Mouse (Mus musculus): ENCODE data around the gene Ankrd6. TPM values are rescaled to one million over a fixed set of nuclear protein-coding genes. Genes with fewer than 3 reads are reported as not detected.
A peak's percentile ranks its signal among the peaks of the same experiment; 100 is the strongest.
"Not testable (repeated sequence)": the region's sequence is repeated elsewhere in the genome, so short reads cannot be mapped to it uniquely, and the experiment has no call there.

Ankrd6 gene
- 1 to 10 TPM; 1.2 to 2.9 (median 2.7) TPM for polyA plus RNA-seq (2017; shearing (Covaris generic))

DNA sequence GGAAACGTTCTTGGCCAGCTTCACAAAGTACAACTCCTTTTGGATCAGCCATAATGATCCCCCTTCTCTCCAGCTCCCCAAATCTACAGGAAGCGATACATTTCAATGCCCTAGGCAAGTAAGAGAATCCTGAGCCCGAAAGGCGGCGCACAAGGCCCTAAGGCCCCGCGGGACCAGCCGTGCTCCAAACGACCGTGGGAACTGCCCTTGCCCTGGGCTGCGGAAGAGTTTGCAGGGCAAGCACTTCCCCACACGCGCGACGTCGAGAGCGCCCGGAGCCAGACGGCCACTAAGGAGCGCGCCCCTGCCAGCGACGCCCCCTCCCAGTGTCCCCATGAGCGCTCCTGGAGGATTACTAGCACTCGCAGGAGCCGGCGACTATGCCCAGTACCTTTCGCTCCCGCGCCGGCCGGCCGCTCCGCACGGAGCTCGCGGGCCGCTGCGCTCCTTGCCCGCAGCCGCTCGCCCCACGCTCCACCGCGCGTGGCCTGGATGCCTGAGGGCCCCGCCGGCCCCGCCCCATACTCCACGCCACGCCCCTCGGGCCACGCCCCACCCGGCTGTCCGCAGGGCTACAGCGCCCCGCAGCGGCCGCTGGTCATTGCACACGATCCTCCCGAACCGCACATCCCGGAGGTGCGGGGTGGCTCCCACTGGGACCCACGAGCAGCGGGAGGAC, at the start of gene Ankrd6:
Gene Ankrd6 (minus strand): TSS at position 486 of the 679 bp plus-strand sequence.
- ATAC-seq: peak; percentile 88

DNA sequence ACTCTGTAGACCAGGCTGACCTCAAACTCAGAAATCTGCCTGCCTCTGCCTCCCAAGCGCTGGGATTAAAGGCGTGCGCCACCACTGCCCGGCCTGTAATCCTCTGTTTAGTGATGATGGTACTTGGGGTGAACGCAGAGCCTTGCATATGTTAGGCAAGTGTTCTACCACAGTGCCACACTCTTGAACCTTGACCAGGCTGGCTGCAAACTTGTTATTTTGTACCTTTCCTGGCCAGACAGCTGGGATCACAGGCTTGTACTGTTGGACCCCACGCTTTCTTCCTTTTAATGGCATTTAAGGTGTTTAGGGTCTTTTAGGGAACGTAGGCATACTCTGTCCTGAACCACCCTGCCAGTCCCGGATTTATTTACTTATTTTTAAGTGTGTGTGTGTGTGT, 48.4 kb upstream of the Ankrd6 start:
- no peak for ATAC-seq

DNA sequence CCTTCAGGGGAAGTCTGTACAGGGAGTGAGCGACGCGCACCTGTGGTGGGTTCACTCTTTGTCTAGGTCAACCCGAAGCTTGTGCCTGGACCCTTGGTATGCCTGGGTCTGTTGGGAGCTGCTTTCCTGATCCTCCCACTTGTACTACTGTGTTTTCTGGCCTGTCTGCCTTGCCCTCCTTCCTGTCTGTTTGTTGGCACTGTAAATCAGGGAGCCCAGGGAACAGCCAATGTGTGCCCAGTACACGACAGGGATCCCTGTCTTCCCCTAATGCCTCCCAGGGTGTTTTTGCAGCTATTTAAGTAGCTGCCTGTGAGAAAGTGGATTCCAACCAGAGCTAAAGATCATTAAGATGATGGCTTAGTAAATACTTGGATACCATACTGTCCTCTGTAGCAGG, 46.9 kb upstream of the Ankrd6 start:
- no peak for ATAC-seq

DNA sequence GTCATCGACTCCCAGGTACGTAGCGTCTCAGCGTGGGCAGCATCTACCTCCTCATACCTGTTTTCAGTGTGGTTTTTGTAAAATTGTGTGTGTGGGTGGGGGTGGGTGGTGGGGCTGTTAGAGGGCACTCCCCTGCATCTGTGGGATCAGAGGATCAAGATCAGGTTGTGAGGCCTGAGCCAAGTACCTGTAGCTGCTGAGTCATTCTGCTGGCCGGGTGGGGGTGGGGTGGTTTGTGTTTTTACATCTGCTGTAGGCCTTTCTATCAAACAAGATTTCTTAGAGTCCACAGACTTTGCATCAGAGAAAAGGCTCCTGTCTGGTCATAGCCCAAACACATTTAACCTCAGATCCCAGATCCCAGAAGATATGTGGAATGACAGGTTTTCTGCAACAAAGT, 45.4 kb upstream of the Ankrd6 start:
- no peak for ATAC-seq

DNA sequence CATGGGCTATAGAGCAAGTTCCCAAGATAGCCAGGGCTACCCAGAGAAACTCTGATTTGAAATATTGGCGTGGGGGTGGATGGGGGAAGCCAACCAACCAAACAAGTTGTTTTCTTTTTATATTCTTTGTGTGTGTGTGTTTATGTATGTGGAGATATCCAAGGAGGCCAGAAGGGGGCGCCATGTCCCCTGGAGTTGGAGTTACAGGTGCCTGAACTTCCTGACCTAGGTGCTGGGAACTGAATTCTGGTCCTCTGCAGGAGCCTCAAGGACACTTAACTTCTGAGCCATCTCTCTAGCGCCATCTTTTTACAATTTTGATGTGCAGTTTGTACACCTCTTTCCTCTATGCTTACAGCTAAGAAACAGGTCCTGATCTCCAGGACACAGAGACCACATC, 43.5 kb upstream of the Ankrd6 start:
- no peak for ATAC-seq

DNA sequence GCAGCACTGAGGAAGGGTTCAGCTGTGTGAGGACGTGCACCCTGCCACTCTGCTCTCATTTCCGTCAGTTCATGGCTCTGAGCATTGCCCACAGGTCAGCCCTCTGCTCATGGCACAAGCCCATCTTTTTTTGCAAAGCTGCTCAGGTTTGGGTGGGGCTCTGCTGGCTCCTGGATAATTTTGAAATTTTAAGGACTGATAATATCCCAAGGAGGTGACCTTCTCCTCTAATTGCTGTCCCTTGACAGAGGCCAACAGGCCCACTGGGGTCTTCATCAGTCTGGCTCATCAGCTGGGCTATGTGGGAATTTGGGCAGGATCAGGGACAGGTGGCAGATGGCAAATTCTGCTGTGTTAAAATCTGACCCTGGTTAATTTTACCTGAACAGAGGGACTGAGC, 38.7 kb upstream of the Ankrd6 start:
- no peak for ATAC-seq

DNA sequence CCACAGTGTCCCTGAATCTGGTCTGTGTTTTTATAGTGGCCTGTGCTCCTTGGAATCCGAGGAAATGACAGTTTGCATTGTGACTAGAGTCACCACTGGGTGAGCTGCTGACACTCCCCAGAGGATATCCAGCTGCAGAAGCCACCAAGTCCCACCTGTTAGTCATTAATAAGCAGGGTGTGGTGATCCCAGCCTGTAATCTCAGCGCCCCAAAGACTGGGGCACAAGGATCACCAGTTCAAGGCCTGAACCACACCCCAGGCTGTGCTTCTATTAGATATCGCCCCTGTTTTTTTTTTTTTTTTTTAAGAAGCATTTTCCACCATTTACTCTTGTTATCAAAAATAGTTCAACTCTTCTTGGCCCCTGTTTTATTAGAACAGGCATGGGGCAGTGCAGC, 36.4 kb upstream of the Ankrd6 start:
- ATAC-seq: no peak

DNA sequence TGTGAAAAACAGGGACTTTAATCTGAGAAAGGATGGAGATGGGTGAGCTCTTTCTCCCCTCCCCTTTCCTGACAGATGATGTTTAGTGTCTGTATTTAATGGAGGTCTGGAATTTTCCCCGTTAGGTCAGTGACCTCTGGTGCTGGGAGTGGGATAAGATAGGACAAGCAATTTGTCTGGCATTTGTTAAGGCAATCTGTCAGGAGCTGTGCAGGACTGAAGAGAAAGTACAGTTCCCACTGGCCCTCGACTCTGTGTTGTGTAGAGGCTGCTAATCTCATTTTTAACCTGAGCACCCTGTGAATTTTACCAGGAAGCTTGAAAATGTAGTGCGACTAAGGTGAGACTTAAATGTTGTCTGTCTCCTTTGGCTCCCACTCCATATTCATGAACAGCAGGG, 35.0 kb upstream of the Ankrd6 start:
- ATAC-seq: no peak

DNA sequence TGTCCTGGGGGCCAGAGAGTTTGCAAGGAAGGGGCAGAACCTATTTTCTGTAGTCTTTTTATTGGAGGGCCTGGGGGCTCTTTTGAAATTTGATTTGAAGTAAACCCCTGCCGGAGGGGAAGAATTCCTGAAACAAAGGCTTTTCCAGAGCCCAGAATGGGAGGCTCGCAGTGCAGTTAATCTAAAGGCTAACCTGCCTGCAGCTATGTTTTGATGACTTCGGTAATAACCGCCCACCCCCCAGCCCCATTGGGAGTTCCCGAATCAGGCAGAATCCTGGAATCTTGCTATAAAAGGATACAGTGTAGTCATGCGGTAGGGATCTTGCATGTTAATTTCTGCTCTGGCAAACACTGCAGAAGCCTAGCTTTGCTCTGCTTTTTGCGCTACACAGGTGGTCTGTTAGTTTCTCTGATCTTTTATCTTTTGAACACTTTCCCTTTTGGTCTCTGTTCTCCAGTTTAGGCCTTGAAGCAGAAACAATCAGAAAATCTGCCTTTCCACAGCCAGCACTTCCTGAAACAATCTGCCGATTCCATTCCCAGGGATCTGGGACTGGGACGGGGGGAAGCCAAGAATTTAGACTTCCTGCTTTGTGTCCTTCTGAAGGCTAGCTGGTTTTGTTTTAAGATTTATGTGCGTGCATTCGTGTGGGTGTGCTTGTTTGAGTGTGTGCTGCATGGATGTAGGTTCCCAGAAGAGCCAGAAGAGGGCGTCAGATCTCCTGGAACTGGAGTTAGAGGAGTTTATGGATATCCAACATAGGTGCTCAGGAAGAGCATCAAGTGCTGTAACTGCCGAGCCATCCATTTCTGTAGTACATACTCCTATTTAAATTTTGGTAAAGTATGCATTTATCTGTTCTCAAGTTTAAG, 34.4 kb upstream of the Ankrd6 start:
- no peak for ATAC-seq

DNA sequence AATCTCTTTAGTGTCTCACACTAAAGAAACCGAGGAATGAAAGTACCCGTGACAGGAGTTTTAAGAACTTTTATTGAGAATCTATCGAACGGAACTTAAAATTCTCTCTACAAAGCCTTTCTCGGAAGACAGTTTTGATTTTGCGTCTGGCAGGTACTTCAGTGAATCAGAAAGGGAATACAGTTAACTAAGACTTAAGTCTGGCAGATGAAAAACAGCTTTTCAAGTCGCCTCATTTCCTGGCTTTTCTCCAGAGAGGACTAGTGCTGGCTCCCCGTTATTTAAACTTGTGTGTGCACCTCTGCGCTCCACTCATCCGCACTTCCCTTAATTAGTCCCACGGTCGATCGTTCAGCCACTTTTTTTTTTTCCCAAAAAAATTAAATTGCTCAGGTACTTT, 33.6 kb upstream of the Ankrd6 start:
- ATAC-seq: peak; percentile 16

DNA sequence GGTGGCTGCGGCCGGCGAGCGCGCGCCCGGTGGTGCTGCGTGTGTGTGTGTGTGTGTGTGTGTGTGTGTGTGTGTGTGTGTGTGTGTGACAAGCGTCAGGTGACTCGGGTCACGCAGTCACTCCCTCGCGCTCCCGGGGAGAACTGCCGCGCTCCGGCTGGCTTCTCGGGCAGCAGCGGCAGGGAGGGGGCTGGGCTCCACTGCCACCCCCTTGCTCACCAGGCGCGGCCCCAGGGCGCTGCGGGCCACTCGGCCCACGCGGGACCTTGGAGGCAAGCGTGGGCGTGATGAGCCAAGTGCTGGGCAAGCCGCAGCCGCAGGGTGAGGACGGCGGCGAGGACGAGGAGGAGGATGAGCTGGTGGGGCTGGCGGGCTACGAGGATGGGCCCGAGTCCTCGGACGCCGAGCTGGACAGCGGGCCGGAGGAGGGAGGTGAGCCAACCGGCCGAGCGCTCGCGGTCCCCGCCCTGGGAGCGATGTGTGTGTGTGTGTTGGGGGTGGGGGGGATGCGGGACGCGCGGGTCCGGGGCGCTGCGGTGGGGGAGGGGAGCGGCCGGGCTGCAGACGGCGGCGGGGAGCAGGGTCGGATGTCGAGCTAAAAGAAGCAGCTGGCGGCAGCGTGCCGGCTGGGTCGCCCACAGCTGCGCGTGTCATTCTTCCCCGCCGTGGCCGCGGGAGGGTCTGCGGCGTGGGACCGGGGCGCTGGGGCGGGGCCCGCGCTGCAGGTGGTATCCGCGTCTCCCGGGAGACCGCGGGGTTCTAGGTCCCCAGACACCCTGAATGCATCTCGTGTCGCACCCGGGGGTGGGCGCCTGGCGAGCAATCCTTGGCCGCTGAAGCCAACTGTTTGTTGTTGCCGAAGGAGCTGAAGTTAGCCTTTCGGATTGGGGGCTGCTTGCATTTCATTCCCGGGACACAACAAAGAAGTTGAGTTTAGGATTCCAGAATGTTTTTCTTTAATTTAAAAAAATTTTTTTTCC, 32.8 kb upstream of the Ankrd6 start:
- ATAC-seq: peak; percentile 50

DNA sequence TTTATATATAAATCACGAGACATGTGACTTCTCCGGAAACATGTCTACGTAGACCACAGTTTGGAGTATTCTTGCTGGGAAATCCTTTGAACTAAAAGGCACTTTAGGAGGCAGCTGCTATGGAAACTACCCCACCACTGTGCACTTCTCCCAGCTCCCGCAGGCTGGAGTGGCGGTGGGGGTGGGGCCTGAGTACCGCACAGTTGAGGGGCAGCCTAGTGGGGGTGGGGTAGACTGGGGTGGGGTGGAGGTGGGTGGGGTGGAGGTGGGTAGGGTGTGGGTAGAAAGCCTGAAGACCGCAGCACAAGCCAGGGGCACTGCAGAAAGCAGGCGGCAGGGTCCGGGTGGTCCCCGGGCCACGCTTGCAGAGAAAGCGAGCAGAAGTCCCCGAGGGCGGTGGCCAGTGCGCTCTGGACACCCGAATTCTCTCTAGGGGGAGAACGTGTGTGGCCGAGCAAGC, 32.1 kb upstream of the Ankrd6 start, which contains the start of gene Rragd:
Gene Rragd (plus strand): TSS at position 322 of the 460 bp plus-strand sequence.
- ATAC-seq: peak; percentile 67

DNA sequence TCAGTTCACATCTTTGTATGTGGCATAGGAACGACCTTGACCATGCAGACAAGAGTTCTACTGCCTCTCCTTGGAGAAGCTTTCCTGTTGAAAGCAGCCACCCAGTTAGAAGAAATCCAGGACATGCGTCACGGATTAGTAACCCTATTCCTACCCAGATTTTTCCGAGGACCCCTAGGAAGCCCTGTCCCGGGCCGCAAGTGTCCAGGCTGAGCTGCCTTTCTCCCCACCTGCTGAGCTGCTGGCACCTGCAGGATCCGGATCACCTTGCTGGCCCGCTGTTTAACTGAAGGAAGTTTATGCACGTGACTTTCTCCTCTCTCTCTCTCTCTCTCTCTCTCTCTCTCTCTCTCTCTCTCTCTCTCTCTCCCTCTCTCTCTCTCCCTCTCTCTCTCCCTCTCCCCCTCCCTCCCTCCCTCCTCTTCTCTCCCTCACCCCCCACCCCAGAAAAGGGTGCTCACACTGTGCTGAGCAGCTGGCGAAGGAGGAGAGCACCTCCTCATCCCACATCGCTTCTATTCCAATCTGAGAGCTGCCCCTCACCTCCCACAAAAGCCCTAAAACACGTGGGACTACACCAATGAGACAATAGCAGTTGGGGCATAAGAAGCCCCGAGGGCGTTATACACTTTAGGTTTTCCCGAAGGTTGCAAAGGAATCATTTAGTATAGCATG, 31.5 kb upstream of the Ankrd6 start:
- ATAC-seq: no peak

DNA sequence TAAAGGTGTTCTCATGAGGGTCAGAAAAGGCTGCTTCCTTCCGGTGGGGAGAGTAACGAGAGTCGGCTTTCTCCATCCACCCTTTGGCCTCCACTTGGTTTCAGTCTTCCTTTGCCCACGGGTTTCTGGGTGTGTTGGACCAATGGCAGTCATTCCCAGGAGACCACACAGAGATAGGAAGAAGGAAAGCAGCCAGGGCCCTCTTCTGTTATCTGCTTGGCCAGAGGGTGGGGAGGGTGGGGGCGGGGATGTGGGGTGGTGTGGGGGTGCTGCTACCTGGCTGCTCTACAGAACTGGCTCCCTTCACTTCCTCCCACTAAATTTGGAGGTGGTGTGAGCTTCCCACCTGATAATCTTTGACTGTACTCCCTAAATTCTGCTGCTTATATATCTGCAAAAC, 31.0 kb upstream of the Ankrd6 start:
- no peak for ATAC-seq

DNA sequence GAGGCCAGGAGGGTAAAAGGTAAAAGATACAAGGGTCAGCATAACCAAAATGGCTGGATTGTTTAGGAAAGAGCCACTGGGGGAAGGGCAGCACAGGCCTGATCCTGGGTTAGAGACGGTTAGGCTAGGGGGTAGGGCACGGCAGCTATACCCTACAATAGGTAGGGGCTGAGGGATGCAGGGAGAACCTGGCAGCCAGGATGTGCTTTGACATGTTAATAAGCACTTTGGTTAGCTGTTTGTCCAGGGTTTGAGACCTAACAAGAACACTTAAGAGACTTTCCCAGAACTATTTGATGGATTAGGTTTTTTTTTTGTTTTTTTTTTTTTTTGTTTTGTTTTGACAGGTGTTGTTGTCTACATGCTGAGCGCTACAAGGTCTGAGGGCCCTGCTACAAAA, 29.4 kb upstream of the Ankrd6 start:
- ATAC-seq: no peak

DNA sequence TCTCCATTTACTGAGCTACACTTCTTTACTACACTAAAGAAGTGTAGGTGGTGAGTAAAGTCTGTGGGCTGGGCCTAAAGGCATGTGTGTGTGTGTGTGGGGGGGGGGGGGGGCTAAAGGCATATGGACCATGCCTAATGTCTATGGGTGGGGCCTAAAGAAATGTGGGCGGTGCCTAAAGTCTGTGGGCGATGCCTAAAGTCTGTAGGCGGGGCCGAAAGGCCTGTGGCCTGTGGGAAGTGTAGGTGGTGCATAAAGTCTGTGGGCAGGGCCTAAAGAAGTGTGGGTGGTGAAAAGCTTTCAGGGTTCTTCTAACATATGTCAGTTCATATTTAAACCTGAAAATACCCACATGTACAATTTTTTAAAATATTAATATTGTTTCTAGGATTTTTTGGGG, 26.7 kb upstream of the Ankrd6 start:
- no peak for ATAC-seq

DNA sequence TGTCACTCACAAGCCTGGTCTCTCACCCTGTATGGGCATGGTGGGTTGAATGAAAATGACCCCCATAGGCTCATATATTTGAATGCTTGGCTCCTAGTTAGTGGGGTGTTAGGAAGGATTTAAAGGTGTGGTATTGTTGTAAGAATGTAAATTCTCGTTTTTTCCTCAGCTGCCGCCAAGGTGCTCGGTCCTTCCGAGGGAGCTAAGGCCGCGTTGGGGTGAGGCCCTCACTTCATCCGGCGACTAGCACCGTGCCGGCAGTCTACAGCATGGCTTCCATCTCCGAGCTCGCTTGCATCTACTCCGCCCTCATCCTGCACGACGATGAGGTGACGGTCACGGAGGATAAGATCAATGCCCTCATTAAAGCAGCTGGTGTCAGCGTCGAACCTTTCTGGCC, 14.0 kb upstream of the Ankrd6 start:
- not testable (repeated sequence) for ATAC-seq

DNA sequence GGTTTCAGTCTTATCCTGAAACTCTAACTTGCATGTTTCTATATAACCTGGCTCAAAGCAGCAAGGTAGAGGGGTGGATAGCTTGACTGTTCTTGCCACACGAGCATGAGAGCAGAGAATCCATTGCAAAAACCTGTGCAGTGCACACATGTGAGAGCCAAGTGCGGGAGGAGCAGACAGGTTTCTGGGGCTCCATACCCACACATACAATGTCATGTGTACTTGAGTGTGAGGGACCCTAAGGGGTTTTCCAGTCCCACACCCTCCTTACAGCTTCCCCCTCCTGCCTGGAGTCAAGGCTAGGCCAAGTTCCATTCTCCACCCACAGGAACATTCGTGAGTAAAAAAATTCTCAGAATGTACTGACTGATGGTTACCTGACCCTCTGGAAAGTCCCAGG, 10.8 kb upstream of the Ankrd6 start:
- peak; percentile 67 for ATAC-seq

DNA sequence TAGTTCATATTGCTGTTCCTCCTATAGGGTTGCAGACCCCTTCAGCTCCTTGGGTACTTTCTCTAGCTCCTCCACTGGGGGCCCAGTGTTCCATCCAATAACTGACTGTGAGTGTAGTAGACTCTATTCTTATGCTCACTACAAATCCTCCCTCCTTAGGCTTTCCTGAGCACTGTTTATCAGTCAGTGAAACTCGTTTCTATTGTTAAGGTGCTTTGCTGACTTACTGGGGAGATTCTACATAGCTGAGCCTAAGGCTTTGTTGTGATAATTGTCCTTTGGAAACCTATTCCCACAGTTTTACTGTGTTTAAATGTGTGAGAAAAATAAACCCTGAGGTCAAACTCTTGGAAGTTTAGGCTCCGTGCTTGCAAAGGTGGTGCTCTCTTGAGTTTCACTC, 5.8 kb upstream of the Ankrd6 start:
- no peak for ATAC-seq

DNA sequence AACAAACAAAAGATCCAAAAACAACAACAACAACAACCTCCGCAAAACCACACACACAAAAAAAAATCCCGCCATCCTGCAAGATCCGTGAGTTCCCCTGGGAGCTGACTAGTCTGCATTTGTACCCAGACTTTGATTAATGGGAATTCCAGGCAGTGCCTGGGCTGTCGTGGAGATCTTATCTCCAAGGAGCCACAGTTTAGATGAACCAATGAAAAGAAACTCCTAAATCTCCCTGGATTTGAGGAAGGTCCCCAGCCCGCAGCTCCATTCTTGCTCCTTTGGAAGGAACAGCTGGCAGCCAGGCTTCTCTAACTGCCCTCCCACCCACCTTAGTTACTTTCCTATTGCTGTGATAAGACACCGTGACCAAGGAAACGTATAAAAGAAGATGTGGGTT, 2.0 kb upstream of the Ankrd6 start:
- no peak for ATAC-seq

DNA sequence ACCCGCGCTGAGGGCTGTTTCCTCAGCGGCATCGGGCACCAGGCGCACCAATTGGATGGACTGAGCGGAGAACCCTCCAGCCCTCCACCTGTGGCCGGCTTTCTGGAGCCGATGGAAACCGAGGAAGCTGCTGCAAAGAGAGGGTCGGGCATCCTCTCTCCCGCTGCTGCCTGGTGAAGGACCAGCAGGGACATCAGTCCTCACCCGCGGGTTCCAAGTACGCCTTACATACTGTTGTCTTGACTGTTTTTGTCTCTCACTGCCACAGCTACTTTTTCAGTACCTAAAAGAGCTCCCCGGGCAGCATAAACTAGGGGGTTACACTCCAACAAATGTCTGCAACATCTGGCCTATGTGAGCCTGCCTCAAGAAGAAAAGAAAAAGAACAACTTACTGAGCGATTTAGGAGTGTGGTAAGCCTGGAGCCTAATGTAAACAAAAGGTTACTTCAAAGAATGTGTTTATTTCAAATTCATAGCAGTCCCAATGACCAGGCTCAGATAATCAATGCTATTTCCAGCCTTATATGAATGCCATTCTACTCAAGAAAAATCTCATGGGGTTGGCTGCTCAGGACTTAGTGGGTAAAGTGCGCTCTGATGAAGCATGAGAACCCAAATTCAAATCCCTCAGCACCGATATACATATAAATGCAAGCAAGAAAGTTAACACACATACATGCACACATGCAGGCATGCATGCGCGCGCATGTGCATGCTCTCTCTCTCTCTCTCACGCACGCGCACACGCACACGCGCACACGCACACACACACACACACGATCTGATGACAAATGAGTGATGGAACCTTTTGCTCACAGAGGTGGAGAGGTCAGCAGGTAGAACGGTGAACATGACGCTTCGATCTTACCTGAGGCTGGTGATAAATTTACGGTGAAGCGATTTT, 647 bp upstream of the Ankrd6 start:
- no peak for ATAC-seq
